Mouse (Mus musculus) heart, postnatal 0 days (tissue): ENCODE measurements around the gene Vwa2.

Experiments
- CTCF ChIP-seq: IDR thresholded peaks from 2 replicates; pipeline ENCODE4 v1.5.1; 2016; ENCODE audit warnings: antibody characterized with exemption, control low read depth, low read depth
- EP300 ChIP-seq: IDR thresholded peaks from 2 replicates; pipeline ENCODE4 v1.6.1; 2016; ENCODE audit warnings: antibody characterized with exemption, low read depth

DNA sequence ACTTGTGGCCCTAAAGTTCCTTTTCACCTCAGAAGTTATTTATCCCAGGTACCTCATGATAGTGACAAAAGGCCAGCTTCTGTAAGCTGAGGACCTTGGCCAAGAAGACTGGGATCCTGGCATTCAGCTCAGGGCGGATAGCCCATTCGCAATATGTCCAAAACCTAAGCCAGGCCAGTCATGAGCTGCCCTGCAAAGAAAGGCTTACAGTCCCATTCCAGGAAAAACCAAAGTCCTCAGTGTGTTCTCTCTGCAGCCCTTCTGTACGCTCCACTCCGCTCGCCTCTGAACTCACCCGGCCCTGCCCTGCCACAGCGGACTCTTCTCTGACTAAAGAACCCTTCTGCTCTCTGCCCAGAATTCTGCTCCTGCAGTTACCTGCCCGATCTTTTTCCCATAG is 62.2 kb downstream of the Vwa2 start:
- TF ChIP-seq CTCF (no peak), EP300 (no peak)
